Mouse (Mus musculus) ES-Bruce4 (cell line): ENCODE data around the gene Polr2e. TPM values are rescaled to one million over a fixed set of nuclear protein-coding genes. Genes with fewer than 3 reads are reported as not detected.

Experiments used
- H3K27ac ChIP-seq: 2 replicates; pipeline ENCODE4 v1.5.1; 2012; ENCODE audit warnings: low read length, inconsistent platforms; ENCODE audit not compliant: insufficient read depth
- H3K27me3 ChIP-seq: 2 replicates; pipeline ENCODE4 v1.6.1; 2012; ENCODE audit warnings: mild to moderate bottlenecking, low read length, inconsistent platforms; ENCODE audit not compliant: control insufficient read depth, poor library complexity, insufficient read depth, severe bottlenecking
- H3K36me3 ChIP-seq: 2 replicates; pipeline ENCODE4 v1.6.1; 2012; ENCODE audit warnings: inconsistent platforms, mild to moderate bottlenecking, low read length, moderate library complexity; ENCODE audit not compliant: control insufficient read depth, poor library complexity, insufficient read depth, severe bottlenecking
- H3K4me1 ChIP-seq: one replicate; pipeline ENCODE4 v1.8.1; 2011; ENCODE audit warnings: low read length; ENCODE audit not compliant: control insufficient read depth, insufficient read depth
- H3K4me3 ChIP-seq: 2 replicates; pipeline ENCODE4 v1.5.1; 2011; ENCODE audit warnings: low read depth, mild to moderate bottlenecking, low read length
- H3K9ac ChIP-seq: 2 replicates; pipeline ENCODE4 v1.6.1; 2012; ENCODE audit warnings: low read depth, mild to moderate bottlenecking, inconsistent platforms; ENCODE audit not compliant: poor library complexity, severe bottlenecking
- H3K9me3 ChIP-seq: replicated peaks from 2 replicates; pipeline ENCODE4 v1.6.1; 2012; ENCODE audit warnings: mild to moderate bottlenecking, low read length, inconsistent platforms; ENCODE audit not compliant: control insufficient read depth, poor library complexity, insufficient read depth, severe bottlenecking
- CTCF ChIP-seq: IDR thresholded peaks from one replicate; pipeline ENCODE4 v1.8.1; 2011; ENCODE audit warnings: low read depth, low read length
- EP300 ChIP-seq: IDR thresholded peaks from 2 replicates; pipeline ENCODE4 v1.6.1; 2011; ENCODE audit warnings: low read depth, low read length; ENCODE audit not compliant: insufficient read depth
- POLR2A ChIP-seq: IDR thresholded peaks from one replicate; pipeline ENCODE4 v1.8.1; 2011; ENCODE audit warnings: low read length; ENCODE audit not compliant: insufficient read depth
- polyA plus RNA-seq: library from polyadenylated mRNA; stranded (reverse); fragments of >200 nt; gene quantifications from 2 replicates; pipeline ENCODE4 v1.2.4, GENCODE M21; 2011; ENCODE audit warnings: low read depth; ENCODE audit not compliant: missing spikeins, insufficient read depth, insufficient read length

Gene Polr2e
- polyA plus RNA-seq, 1 experiment, result 176 TPM

DNA sequence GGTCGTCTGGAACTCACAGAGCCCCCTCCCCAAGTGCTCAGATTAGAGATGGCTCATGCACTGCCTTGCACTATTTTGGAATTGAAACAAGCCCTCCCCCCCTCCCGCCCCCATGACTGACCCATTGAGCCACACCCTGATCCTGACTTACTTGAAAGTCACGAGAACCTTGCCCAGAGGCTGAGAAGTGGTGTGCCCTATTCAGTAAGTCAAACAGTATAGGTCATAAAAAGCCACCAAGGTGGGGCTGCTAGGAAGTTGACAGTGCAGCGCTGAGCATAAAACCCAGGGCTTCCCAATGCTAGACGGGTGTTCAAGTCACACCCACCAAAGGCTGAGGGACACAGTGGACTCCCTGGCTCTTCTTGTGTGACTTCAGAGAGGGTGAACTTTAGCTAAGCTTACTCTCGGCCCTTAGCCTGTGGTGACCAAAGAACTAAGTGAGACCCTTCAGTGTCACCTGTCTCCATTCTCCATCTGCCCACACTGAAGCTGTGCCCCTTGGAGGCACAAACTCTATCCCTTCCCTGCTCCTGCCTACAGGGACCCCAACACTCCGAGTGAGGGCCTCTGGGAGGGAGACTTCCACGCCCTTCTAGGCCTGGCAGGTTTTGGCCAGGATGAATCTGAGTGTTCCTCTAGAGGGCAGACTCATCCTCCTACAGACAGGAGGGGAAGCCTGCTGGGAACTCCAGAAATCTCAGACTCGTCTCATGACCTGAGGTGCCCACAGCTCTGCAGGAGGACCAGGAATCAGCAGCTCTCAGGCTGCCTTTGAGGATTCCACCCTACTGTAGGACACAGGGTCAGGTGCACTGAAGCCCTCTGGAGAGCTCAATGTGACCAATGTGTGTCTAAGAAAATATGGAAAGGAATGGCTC, 5.8 kb downstream of the Polr2e start:
- Histone ChIP-seq H3K9me3 (no peaks in the 10 kb centered on the region), H3K9ac (no peak overlapping the region; the same call in 1 of the 2 replicates), H3K36me3 (peaks cover 27% of the 10 kb centered on the region), H3K27me3 (no peaks in the 10 kb centered on the region), H3K4me3 (no peak overlapping the region), H3K4me1 (peaks cover 10% of the 10 kb centered on the region), H3K27ac (peak overlapping the region; percentile 68)
- TF ChIP-seq CTCF, result peak; percentile 62
- TF ChIP-seq EP300, result peak; percentile 77
- no peak for TF ChIP-seq POLR2A

GRCm38 (mm10) chr10:80032799-80033480, 6.7 kb downstream of the Polr2e start:
- Histone ChIP-seq H3K36me3 (peaks cover 26% of the 10 kb centered on the region), H3K4me3 (no peak overlapping the region), H3K9ac (no peak overlapping the region), H3K27ac (no peak overlapping the region), H3K4me1 (peaks cover 10% of the 10 kb centered on the region), H3K27me3 (no peaks in the 10 kb centered on the region), H3K9me3 (no peaks in the 10 kb centered on the region)
- TF ChIP-seq EP300 (peak; percentile 69; the same call in 1 of the 2 replicates), CTCF (no peak)

GRCm38 (mm10) chr10:80030736-80031135, 8.9 kb downstream of the Polr2e start:
- no peaks in the 10 kb centered on the region for H3K27me3 ChIP-seq
- no peaks in the 10 kb centered on the region for H3K9me3 ChIP-seq
- no peak for TF ChIP-seq EP300
- TF ChIP-seq POLR2A, result no peak
- no peak for TF ChIP-seq CTCF
- H3K4me1 ChIP-seq, result peaks cover 10% of the 10 kb centered on the region
- H3K4me3 ChIP-seq, result no peak overlapping the region
- no peak overlapping the region for H3K9ac ChIP-seq
- H3K36me3 ChIP-seq, result peaks cover 5% of the 10 kb centered on the region
- H3K27ac ChIP-seq, result no peak overlapping the region

DNA sequence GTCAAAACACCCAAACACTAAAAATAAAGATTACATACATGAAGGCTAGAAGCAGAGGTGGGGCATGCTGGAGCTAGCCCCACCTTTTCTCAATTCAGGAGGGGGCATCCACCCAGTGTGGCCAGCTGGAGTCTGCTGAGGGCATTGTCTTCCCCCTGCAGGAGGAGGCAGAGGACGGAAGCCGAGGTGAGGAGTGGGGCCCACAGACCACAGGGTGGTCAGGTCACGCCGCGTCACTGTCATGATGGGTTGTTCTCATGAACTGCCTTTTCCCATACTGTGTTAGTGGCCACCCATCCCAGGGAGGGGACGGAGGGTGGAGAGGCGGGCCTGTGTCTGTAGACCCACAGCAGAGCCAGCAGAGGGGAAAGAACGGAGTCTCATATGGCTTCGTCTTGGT, 9.4 kb downstream of the Polr2e start:
- TF ChIP-seq EP300, result no peak
- no peak for TF ChIP-seq POLR2A
- TF ChIP-seq CTCF, result no peak
- no peak overlapping the region for H3K9ac ChIP-seq
- no peaks in the 10 kb centered on the region for H3K27me3 ChIP-seq
- H3K9me3 ChIP-seq, result no peaks in the 10 kb centered on the region
- no peak overlapping the region for H3K4me3 ChIP-seq
- no peaks in the 10 kb centered on the region for H3K36me3 ChIP-seq
- H3K27ac ChIP-seq, result no peak overlapping the region
- H3K4me1 ChIP-seq, result peaks cover 16% of the 10 kb centered on the region

DNA sequence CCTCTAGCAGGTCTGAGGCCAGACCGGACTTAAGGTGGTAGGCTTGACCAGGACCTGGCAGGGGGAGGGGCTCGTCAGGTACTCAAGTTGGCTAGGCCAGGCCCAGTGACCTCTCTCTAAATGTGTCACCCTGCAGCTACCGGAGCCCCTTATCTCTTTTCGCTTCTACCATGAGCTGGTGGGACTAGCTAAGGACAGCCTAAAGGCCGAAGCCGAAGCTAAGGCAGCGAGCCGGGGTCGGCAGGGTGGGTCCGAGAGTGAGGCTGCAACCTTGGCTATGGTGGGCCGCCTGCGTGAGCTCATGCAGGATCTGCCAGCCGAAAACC, 11.1 kb downstream of the Polr2e start:
- H3K27me3 ChIP-seq, result no peaks in the 10 kb centered on the region
- peak overlapping the region; percentile 3; the same call in 1 of the 2 replicates for H3K4me3 ChIP-seq
- H3K4me1 ChIP-seq, result peaks cover 12% of the 10 kb centered on the region
- H3K36me3 ChIP-seq, result no peaks in the 10 kb centered on the region
- peak overlapping the region; percentile 3; the same call in 1 of the 2 replicates for H3K9ac ChIP-seq
- H3K9me3 ChIP-seq, result no peaks in the 10 kb centered on the region
- H3K27ac ChIP-seq, result peak overlapping the region; percentile 21; the same call in 1 of the 2 replicates
- TF ChIP-seq EP300, result no peak
- no peak for TF ChIP-seq CTCF
- TF ChIP-seq POLR2A, result no peak
